Mouse (Mus musculus) heart, postnatal 14 days (tissue): Measurements from ENCODE around the gene Tob1. TPM values are rescaled to one million over a fixed set of nuclear protein-coding genes. Genes with fewer than 3 reads are reported as not detected.

Source experiments
- DNase-seq, 2 experiments: peaks; one replicate each; pipeline ENCODE4 v3.0.0; 2021 to 2022
- intact Hi-C: fragments of 180-260 bp; cut with DNase I; formaldehyde crosslinking; loops from one replicate; pipeline ENCODE4 v1.15.1; 2025
- long read RNA-seq, 2 experiments: library from polyadenylated mRNA; stranded (forward); transcript quantifications; one replicate each; pipeline ENCODE4 v2.0.0; 2021
- total RNA-seq, 2 experiments: library from RNA; stranded (reverse); gene quantifications; 2 replicates each; pipeline ENCODE4 v1.2.3; 2021

The Tob1 gene
- 10 to 100 TPM; 64.1 to 67.6 TPM for total RNA-seq
- long read RNA-seq, experiment 1, transcript Tob1-201 (2 exons, 2,288 nt), result major isoform, 132 of 139 reads
- long read RNA-seq, experiment 1, partial matches to known transcripts, result 6 of 139 reads
- long read RNA-seq, experiment 1, other reads (novel, unspliced or antisense), result 1 of 139 reads
- long read RNA-seq, experiment 2, transcript Tob1-201 (2 exons, 2,288 nt), result major isoform, 110 of 116 reads
- long read RNA-seq, experiment 2, partial matches to known transcripts, result 0 of 116 reads
- long read RNA-seq, experiment 2, other reads (novel, unspliced or antisense), result 6 of 116 reads

DNA sequence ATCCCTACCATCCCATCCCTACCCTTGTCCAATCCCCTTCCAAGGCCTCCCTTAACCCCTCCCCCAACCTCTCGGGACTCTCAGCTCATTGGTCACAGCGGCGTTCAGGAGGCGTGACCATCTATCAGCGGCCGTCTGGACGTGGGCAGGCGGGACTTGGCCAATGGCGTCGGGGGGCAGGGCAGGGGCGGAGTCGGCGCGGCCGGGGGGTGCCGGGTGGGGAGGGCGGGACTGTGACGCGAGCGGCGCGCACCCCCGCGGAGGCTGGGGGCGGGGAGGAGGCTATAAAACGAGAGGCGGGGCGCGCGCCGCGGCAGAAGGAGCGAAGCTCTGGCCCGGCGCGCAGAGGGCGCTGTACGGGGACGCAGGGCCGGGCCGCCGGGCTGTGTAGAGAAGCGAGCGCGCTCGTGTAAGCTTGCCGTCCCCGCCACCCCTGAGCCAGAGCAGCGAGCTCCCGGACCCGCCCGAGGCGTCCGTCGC is at the start of gene Tob1:
Gene Tob1, plus strand, starts transcription at position 331 of the 480 bp plus-strand sequence.
- intact Hi-C loops, result loop anchor here (2.0 to 10.0 kb wide), 2 partner anchors 76 to 256 kb away; partner anchors contain the start of gene Nme2
- DNase-seq, result peak; percentile 97

DNA sequence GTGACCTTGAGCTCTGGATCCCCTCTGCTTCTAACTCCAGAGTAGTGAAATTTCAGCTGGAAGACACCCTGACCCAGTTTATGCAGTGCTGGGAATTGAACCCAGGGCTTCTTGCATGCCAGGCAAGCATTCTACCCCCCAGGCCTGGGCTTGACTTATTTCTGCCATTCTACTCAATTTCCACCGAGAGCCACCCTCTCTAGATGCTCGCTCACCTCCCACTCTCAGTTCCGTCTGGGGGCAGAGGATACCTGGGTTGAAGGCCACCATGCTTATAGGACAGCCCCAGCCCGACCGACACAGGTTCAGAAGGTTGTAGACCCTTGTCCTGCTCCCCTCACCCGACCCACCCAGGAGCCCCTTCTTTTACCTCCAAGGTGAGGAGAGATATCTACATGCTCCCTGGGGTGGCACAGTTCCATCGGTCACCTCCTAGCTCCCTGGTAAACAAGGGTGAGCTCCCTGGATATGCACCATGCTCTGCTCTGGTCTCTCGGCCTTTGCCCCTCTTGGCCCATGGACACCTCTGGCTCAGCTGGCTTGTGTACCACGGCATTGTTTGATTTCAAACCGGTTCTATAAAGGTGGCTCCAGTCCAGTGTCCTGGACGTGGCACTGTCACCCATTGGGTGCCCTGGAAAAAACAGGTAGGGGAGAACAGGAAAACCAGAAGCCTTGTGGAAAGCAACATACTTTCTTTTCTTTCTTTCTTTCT is 49.2 kb upstream of the Tob1 start:
- DNase-seq, result no peak
- intact Hi-C loops, result no loop called here

- no peak for DNase-seq
- intact Hi-C loops, result no loop called here
Observed at GRCm38 (mm10) chr11:94163005-94163767, 48.1 kb upstream of the Tob1 start.

- DNase-seq, result no peak
- intact Hi-C loops, result loop anchor here (5.0 kb wide), 1 partner anchor 37 kb away; no protein-coding TSS in a partner anchor
Observed at GRCm38 (mm10) chr11:94165745-94166144, 45.5 kb upstream of the Tob1 start.

DNA sequence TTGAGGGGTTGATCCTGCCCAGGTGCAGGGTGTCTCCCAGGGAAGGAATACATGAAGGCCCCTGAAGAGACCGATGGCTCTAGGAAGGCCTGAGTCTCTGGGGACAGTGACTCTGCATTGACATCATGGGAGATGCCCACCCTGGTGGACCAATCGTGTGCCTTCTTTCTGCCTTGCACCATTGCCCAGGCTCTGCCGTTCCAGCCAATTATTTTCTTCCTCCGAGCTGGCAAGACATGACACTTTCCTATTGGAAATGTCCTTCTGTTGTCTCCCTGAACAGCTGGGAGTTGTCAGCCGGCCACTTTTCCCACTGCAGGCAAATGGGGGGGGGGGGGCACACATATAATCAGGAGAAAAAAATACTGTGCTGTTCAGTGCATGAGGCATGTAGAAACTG is 43.0 kb upstream of the Tob1 start:
- intact Hi-C loops, result loop anchor here (5.0 kb wide), 1 partner anchor 34 kb away; no protein-coding TSS in a partner anchor
- peak in 1 of 2 experiments; percentile 23 for DNase-seq

DNA sequence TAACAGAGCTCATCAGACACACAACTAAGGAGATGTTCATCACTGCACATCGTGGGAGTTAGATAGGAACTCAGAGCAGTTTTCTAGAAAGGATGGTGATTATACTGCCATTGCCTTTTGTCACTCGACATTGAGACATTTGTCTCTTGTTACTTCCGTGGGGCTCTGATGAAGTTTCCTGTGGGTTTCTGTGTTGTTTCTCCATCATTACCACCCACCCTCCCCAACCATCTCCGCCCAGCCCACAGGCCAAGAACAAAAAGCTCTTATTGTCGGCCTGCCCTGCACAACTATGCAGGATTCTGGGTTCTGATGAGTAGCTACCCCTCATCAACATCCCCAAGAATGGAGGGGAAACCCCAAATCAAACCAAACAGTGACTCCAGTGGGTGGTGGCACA is 41.7 kb upstream of the Tob1 start:
- intact Hi-C loops, result loop anchor here (5.0 kb wide), 1 partner anchor 33 kb away; no protein-coding TSS in a partner anchor
- no peak for DNase-seq

GRCm38 (mm10) chr11:94171691-94172090 is 39.6 kb upstream of the Tob1 start:
- DNase-seq, result no peak

DNA sequence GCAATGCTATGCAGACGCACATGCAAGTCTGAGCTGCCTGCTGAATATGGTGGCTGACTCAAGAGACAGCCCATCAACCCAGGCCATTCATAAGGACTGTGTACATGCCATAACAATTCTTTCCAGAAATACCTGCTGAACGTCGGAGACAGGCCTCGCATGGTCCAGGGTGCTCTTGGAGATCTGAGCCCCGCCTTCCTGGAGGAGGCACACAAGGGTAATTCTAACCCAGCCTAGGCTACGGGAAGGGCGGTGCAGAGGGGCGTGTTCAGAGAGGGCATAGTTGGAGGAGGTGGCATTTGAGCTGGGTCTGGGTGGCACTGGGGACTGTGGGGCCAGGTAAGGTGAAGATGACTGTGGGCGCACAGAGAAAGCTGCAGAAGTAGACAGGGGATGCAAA is 39.1 kb upstream of the Tob1 start:
- intact Hi-C loops, result no loop called here

More at GRCm38 (mm10) chr11:94171691-94172090, 39.6 kb upstream of the Tob1 start:
- intact Hi-C loops, result no loop called here

GRCm38 (mm10) chr11:94173726-94174146 is 37.5 kb upstream of the Tob1 start:
- no peak for DNase-seq
- intact Hi-C loops, result no loop called here

More for the DNA sequence above, 39.1 kb upstream of the Tob1 start:
- DNase-seq, result no peak

DNA sequence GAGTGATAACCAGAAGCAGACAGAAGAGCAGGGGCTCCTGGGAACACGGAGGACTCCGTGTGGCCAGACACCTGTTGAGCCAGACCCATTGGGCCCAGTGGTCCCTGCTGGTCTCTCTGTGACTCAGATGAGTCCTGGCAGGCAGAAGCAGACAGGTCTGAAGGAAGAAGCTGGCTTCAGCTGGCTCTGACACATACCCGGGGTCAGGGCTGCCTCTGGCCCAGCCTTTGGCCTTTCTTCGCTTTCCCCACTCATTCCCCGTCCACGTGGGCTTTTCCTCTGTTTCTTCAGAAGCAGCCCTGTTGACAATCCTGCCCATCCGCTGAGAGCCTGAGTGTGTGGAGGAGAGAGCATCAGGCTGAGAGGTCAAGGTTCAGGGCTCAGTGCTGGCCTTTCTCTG is 36.0 kb upstream of the Tob1 start:
- no peak for DNase-seq
- intact Hi-C loops, result no loop called here

DNA sequence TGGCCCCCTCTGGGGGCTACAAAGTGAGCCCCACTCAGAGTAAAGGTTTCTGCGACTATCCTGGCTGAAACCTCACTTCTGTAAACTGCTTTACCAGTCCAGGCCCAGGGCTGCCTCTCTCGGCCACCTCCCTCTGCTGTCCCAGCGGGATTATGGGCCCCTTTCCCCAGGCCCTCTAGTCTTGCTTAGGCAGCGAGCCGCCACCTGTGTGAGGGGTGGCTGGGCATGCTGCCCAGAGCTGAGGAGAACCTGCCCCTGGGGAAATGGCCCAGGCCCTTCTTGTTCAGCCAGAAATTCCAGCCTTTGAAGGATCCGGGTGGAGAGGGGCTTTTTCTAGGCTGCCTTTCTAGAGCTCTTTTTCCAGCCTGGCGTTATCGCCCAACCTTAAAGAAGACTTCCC is 35.6 kb upstream of the Tob1 start:
- DNase-seq, result peak in 1 of 2 experiments; percentile 20
- intact Hi-C loops, result no loop called here

DNA sequence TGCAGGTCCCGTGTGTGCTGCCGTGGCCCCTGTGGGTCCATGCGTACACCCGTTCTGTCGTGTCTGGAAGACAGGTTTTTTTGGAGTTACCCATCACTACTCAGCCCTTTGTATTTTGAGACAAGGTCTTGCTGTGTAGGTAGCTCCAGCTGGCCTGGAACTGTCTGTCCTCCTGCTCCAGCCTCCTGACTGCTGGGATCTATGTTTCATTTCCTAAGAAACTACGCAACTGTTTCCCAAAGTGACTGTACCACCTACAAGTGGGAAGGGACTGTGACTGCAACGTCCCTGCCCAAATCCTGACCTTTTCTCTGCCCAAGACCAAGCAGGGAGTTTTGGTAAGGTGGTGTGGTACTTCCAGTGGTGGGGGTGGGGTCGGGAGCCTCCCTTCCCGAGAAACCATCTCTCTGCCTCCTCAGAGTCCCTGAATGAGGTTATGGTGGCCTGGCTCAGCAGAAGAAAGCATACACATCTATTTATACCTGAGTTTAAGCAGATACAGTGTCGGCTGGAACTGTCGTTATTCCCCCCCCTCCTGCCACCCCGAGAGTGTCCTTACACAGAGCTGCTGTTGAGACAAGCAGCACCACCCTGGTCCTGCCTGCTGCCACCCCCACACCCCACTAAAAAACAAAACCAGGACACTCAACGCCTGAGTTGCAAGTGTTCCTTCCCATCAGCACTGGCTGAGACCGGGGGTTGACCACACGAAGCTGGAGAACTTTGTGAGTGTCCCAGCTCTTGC is 33.2 kb upstream of the Tob1 start:
- intact Hi-C loops, result no loop called here

GRCm38 (mm10) chr11:94179768-94180167 is 31.5 kb upstream of the Tob1 start:
- intact Hi-C loops, result no loop called here
- DNase-seq, result no peak

More for the DNA sequence above, 33.2 kb upstream of the Tob1 start:
- DNase-seq, result no peak

DNA sequence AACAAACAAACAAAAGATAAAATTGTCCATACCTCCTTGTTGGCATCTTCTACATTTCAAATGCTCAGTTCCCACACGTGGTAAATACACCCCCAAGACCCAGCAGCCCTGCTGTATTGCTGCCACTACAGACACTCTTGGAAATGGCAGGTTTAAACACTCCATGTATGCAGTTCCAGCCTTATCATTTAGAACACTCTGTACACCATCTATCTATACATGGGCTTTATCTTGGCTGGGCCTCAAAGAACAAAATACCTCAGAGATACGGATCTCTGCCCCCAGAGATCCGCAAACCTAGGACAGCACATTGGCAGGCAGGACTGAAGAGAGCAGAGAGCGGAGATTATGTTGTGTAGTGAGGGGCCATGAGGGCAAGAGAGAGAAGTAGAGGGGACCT is 31.1 kb upstream of the Tob1 start:
- intact Hi-C loops, result no loop called here
- DNase-seq, result no peak

GRCm38 (mm10) chr11:94181694-94182093 is 29.6 kb upstream of the Tob1 start:
- DNase-seq, result no peak

GRCm38 (mm10) chr11:94182711-94183110 is 28.5 kb upstream of the Tob1 start:
- intact Hi-C loops, result no loop called here
- DNase-seq, result peak; percentile 15 to 40

More at GRCm38 (mm10) chr11:94181694-94182093, 29.6 kb upstream of the Tob1 start:
- intact Hi-C loops, result no loop called here

GRCm38 (mm10) chr11:94183120-94183519 is 28.1 kb upstream of the Tob1 start:
- DNase-seq, result no peak
- intact Hi-C loops, result no loop called here

GRCm38 (mm10) chr11:94183671-94184070 is 27.6 kb upstream of the Tob1 start:
- no peak for DNase-seq
- intact Hi-C loops, result no loop called here

DNA sequence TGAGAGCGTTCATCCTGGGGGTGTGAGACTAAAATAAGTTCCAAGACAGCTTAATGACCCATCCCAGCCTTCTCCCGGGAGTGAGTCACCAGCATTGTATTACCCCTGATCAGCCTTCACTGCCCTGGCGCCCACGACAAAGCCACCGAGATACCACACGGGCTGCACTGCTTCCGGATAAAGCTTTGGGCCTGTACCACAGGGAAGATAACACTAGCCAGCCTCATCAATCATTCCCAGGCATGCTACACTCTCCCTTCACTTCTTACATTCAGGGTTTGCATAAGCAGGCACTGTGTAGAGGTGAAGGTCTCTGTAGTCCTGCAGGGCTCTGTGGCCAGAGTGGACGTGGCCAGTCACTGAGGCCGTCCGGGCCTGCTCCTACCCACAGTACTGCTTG is 21.7 kb upstream of the Tob1 start:
- intact Hi-C loops, result no loop called here
- no peak for DNase-seq

DNA sequence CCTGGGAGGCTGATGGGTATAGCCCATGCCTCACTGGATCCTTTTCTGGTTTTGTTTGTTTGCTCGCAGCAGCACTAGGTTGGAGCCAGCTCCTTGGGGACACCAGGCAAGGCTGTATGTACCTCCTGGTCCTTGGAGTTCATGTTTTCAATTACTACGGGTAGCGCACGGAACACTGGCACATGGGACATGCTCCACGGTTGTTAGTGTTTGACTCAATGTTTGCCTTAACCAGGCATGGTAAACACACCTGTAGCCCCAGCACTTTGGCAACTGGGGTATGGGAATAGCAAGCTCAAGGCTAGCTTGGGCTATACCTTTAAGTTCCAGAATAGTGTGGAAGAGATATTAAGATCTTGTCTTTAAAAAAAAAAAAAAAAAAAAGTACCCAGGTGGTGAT is 20.6 kb upstream of the Tob1 start:
- intact Hi-C loops, result no loop called here
- DNase-seq, result no peak
